Mouse (Mus musculus) bone marrow, adult 2 months (tissue): ENCODE measurements around the gene Cdk14.

Experiments used
- CTCF ChIP-seq: fragments of 200-500 bp; IDR thresholded peaks from 2 replicates; pipeline ENCODE4 v1.5.1; 2011; ENCODE audit warnings: low read length, control low read depth; ENCODE audit not compliant: control insufficient read depth, insufficient read depth
- POLR2A ChIP-seq: fragments of 200-500 bp; IDR thresholded peaks from 2 replicates; pipeline ENCODE4 v1.6.1; 2011; ENCODE audit warnings: low read depth, mild to moderate bottlenecking, control low read depth, low read length, borderline replicate concordance; ENCODE audit not compliant: control insufficient read depth

GRCm38 (mm10) chr5:5039700-5040284 is 380.3 kb downstream of the Cdk14 start:
- no peak for TF ChIP-seq CTCF
- TF ChIP-seq POLR2A, result no peak
